Mouse (Mus musculus): ENCODE measurements around the gene D10Jhu81e.

Gene D10Jhu81e

GRCm38 (mm10) chr10:78128647-78129046 is 40.9 kb downstream of the D10Jhu81e start:
- DNase-seq, result peak; percentile 83

GRCm38 (mm10) chr10:78127931-78128330 is 41.7 kb downstream of the D10Jhu81e start:
- peak; percentile 92 for DNase-seq

- DNase-seq, result peak; percentile 97
Measured at GRCm38 (mm10) chr10:78127046-78127870, 42.3 kb downstream of the D10Jhu81e start.

- peak; percentile 68 for DNase-seq
Measured at GRCm38 (mm10) chr10:78126311-78126710, 43.3 kb downstream of the D10Jhu81e start.

GRCm38 (mm10) chr10:78125061-78125460 is 44.5 kb downstream of the D10Jhu81e start:
- DNase-seq, result peak; percentile 75

- DNase-seq, result peak; percentile 97
Measured at GRCm38 (mm10) chr10:78124137-78124536, 45.4 kb downstream of the D10Jhu81e start.

GRCm38 (mm10) chr10:78119422-78119821 is 50.2 kb downstream of the D10Jhu81e start:
- peak; percentile 73 for DNase-seq

- DNase-seq, result no peak
Measured at GRCm38 (mm10) chr10:78115153-78115552, 54.4 kb downstream of the D10Jhu81e start.

GRCm38 (mm10) chr10:78114521-78115092 is 55.0 kb downstream of the D10Jhu81e start:
- DNase-seq, result peak; percentile 73
